Mouse (Mus musculus) kidney, postnatal 0 days (tissue): ENCODE data around the gene Wdr59. TPM values are rescaled to one million over a fixed set of nuclear protein-coding genes. Genes with fewer than 3 reads are reported as not detected.

ENCODE experiments used
- ATAC-seq: fragments of 200-750 bp; cut with Nextera tagmentation; replicated peaks from 2 replicates; pipeline ENCODE4 v1.8.0; 2017; ENCODE audit warnings: low read depth, moderate number of reproducible peaks, moderate TSS enrichment, moderate library complexity; ENCODE audit not compliant: low FRiP score
- DNase-seq: peaks from one replicate; pipeline ENCODE4 v3.0.0-alpha.2; 2016; ENCODE audit warnings: low spot score
- H3K27ac ChIP-seq: fragments of 300-500 bp; sonication (generic); 2 replicates; pipeline ENCODE4 v1.5.1; 2014; ENCODE audit warnings: mild to moderate bottlenecking
- H3K27me3 ChIP-seq: fragments of 300-500 bp; sonication (generic); 2 replicates; pipeline ENCODE4 v1.6.1; 2014; ENCODE audit warnings: low read length, mixed read lengths; ENCODE audit not compliant: insufficient read depth
- H3K36me3 ChIP-seq: fragments of 300-500 bp; sonication (generic); 2 replicates; pipeline ENCODE4 v1.6.1; 2014; ENCODE audit warnings: low read length, mixed read lengths; ENCODE audit not compliant: insufficient read depth
- H3K4me1 ChIP-seq: fragments of 300-500 bp; sonication (generic); replicated peaks from 2 replicates; pipeline ENCODE4 v1.6.1; 2014; ENCODE audit warnings: antibody characterized with exemption, low read length, mixed read lengths; ENCODE audit not compliant: insufficient read depth
- H3K4me2 ChIP-seq: fragments of 300-500 bp; sonication (generic); 2 replicates; pipeline ENCODE4 v1.6.1; 2014; ENCODE audit warnings: mild to moderate bottlenecking, low read length, moderate library complexity, mixed read lengths
- H3K4me3 ChIP-seq: fragments of 300-500 bp; sonication (generic); replicated peaks from 2 replicates; pipeline ENCODE4 v1.5.1; 2014; ENCODE audit warnings: low read depth, low read length
- H3K9ac ChIP-seq: fragments of 300-500 bp; sonication (generic); 2 replicates; pipeline ENCODE4 v1.6.1; 2014; ENCODE audit warnings: low read depth, low read length
- H3K9me3 ChIP-seq: fragments of 300-500 bp; sonication (generic); replicated peaks from 2 replicates; pipeline ENCODE4 v1.6.1; 2016; ENCODE audit warnings: low read length, inconsistent platforms, mixed read lengths
- CTCF ChIP-seq: IDR thresholded peaks from 2 replicates; pipeline ENCODE4 v1.5.1; 2016; ENCODE audit warnings: antibody characterized with exemption, low read depth, mild to moderate bottlenecking, moderate library complexity
- WGBS: fragments of 180-500 bp; shearing (Covaris S2); extraction: QIAGEN DNeasy Blood & Tissue Kit; methylation state at CpG from one replicate; pipeline ENCODE4 v1.1.7; 2014; 5-methylcytosine and 5-hydroxymethylcytosine counted together
- polyA plus RNA-seq: library from polyadenylated mRNA; unstranded; fragments of >200 nt; fragmentation: Nextera tagmentation; extraction: Ambion mirVana; gene quantifications from 2 replicates; pipeline ENCODE4 v1.2.1, GENCODE M21; 2015

The Wdr59 gene
- polyA plus RNA-seq, 1 experiment from 2014 or later: 3.2 TPM

- Histone ChIP-seq H3K4me1 (peaks cover 6% of the 10 kb centered on the region), H3K36me3 (no peaks in the 10 kb centered on the region), H3K9ac (0 out of 2 replicates have a peak overlapping the region, but pooled peaks have one; percentile 18), H3K4me3 (no peak overlapping the region), H3K27ac (no peak overlapping the region), H3K4me2 (peak overlapping the region; percentile 92; the same call in 1 of the 2 replicates), H3K27me3 (no peaks in the 10 kb centered on the region), H3K9me3 (no peaks in the 10 kb centered on the region)
- ATAC-seq (no peak), DNase-seq (no peak)
- 58% methylated on average over 10 of the region's 10 CpGs for WGBS
- TF ChIP-seq CTCF: no peak
These were observed 17.7 kb upstream of the Wdr59 start for GRCm38 (mm10) chr8:111539422-111540076.

DNA sequence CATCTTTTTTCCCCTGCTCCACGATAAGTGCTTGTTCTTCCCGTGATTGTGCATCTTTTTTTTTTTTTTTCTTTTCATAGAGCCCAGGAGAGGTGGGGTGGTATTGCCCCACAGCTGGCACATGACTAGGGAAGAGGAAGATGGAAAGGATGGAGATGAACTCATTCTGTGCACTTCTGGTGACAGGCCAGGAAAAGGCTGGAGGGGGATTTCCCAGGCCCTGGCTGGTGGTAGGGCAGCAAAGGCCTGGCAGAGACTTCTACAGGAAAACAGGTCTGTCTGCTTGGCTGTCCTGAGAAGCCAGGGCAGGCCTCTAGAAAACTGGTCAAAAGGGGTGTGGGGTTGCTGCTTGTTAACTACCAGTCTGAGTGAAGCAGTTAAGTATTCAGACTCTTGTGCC lies 16.3 kb upstream of the Wdr59 start:
- Histone ChIP-seq H3K4me3 (peak overlapping the region; percentile 95), H3K36me3 (no peaks in the 10 kb centered on the region), H3K4me1 (peaks cover 6% of the 10 kb centered on the region), H3K9me3 (no peaks in the 10 kb centered on the region), H3K27ac (no peak overlapping the region), H3K4me2 (peak overlapping the region; percentile 92), H3K27me3 (no peaks in the 10 kb centered on the region), H3K9ac (no peak overlapping the region)
- DNase-seq (peak; percentile 15), ATAC-seq (no peak)
- 6% methylated on average over 2 of the region's 2 CpGs for WGBS
- no peak for TF ChIP-seq CTCF

- H3K9me3 ChIP-seq: no peaks in the 10 kb centered on the region
- no peak for DNase-seq
- peak overlapping the region; percentile 95 for H3K4me3 ChIP-seq
- H3K9ac ChIP-seq: peak overlapping the region; percentile 94; the same call in 1 of the 2 replicates
- 2% methylated on average over 8 of the region's 8 CpGs for WGBS
- TF ChIP-seq CTCF: no peak
- no peaks in the 10 kb centered on the region for H3K27me3 ChIP-seq
- H3K4me2 ChIP-seq: peak overlapping the region; percentile 92
- peaks cover 6% of the 10 kb centered on the region for H3K4me1 ChIP-seq
- H3K27ac ChIP-seq: no peak overlapping the region
- no peaks in the 10 kb centered on the region for H3K36me3 ChIP-seq
- ATAC-seq: no peak
These were observed 15.9 kb upstream of the Wdr59 start for GRCm38 (mm10) chr8:111537765-111538158.

DNA sequence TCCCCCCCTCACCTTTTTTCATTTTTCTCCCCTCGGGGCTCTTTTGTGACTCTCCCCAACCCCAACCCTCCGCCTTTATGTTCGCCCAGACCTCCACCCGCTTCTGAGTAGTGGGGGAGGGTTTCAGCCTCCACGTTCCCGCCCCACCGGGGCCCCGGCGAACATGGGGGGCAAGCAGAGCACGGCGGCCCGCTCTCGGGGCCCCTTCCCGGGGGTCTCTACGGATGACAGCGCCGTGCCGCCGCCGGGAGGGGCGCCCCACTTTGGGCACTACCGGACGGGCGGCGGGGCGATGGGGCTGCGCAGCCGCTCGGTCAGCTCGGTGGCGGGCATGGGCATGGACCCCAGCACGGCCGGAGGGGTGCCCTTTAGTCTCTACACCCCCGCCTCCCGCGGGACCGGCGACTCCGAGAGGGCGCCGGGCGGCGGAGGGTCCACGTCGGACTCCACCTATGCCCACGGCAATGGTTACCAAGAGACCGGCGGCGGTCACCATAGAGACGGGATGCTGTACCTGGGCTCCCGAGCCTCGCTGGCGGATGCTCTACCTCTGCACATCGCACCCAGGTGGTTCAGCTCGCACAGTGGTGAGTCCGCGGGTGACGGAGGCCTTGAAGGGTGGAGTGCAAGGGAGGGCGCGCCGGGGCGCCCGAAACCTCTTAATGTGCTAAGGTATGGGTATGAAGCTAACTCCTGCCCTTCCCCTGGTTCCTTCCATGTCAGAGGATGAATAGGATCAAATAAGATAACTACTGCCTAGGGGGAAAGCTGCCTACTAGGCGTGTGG lies 15.3 kb upstream of the Wdr59 start:
- peak; percentile 35; the same call in 1 of the 2 replicates for ATAC-seq
- under 1% methylated on average over 64 of the region's 64 CpGs for WGBS
- Histone ChIP-seq H3K27ac (peak overlapping the region; percentile 94), H3K4me2 (peak overlapping the region; percentile 92), H3K27me3 (no peaks in the 10 kb centered on the region), H3K36me3 (no peaks in the 10 kb centered on the region), H3K9me3 (no peaks in the 10 kb centered on the region), H3K4me3 (peak overlapping the region; percentile 95), H3K9ac (peak overlapping the region; percentile 94), H3K4me1 (peaks cover 6% of the 10 kb centered on the region)
- peak; percentile 19 for DNase-seq
- TF ChIP-seq CTCF: no peak

GRCm38 (mm10) chr8:111536031-111536977 lies 14.4 kb upstream of the Wdr59 start, which contains the start of gene Znrf1:
TSS of gene Znrf1 (plus strand) at chr8:111536097.
- peak; percentile 68 for TF ChIP-seq CTCF
- peak within 1 kb of the TSS; percentile 94 for H3K27ac ChIP-seq
- H3K4me2 ChIP-seq: peak within 1 kb of the TSS; percentile 92
- H3K4me1 ChIP-seq: peaks cover 6% of the 10 kb centered on the region
- DNase-seq: peak; percentile 88
- peak within 1 kb of the TSS; percentile 94 for H3K9ac ChIP-seq
- H3K36me3 ChIP-seq: no peaks in the 10 kb centered on the region
- WGBS: under 1% methylated on average over 76 of the region's 100 CpGs
- peak within 1 kb of the TSS; percentile 95 for H3K4me3 ChIP-seq
- peak; percentile 90 for ATAC-seq
- H3K9me3 ChIP-seq: no peaks in the 10 kb centered on the region
- no peaks in the 10 kb centered on the region for H3K27me3 ChIP-seq
